Mouse (Mus musculus) layer of hippocampus, adult 2 months (tissue): Measurements from ENCODE around the gene Kcnj15. TPM values are rescaled to one million over a fixed set of nuclear protein-coding genes. Genes with fewer than 3 reads are reported as not detected.

Experiments
- DNase-seq, 2 experiments: peaks; one replicate each; pipeline ENCODE4 v3.0.0; 2022; ENCODE audit warnings: low spot score in 2 of 2
- H3K27ac ChIP-seq: fragments of 200-600 bp; 2 replicates; pipeline ENCODE4 v1.8.1; 2022
- H3K4me3 ChIP-seq: fragments of 200-600 bp; 2 replicates; pipeline ENCODE4 v1.8.1; 2022; ENCODE audit warnings: mild to moderate bottlenecking
- CTCF ChIP-seq: fragments of 200-600 bp; conservative IDR thresholded peaks from 2 replicates; pipeline ENCODE4 v1.8.1; 2022; ENCODE audit warnings: antibody characterized with exemption, mild to moderate bottlenecking, moderate library complexity
- total RNA-seq, 2 experiments: library from RNA; stranded (reverse); gene quantifications; 2 replicates each; pipeline ENCODE4 v1.2.3; 2021

Gene Kcnj15
- total RNA-seq, 2 experiments from 2014 or later: 0.08 to 0.34 TPM

DNA sequence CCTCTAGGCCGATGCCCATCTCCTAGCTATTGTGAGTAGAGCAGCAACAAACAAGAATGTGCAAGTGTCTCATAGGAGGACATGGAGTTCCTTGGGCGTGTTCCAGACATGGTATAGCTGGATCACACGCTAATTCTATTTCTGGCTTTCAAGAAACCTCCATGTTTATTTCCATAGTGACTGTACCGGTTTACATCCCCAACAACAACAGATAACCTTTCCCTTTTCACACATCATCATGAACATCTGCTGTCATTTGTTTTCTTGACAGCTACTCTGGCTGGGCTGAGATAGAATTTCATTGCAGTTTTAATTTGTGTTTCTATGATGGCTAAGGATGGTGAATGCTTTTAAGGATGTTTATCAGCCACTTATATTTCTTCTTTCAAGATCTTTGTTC, 25.6 kb upstream of the Kcnj15 start:
- no peak overlapping the region for H3K4me3 ChIP-seq
- no peak for DNase-seq
- no peak overlapping the region for H3K27ac ChIP-seq
- TF ChIP-seq CTCF: no peak

GRCm38 (mm10) chr16:95234891-95235548, 22.3 kb upstream of the Kcnj15 start:
- TF ChIP-seq CTCF: no peak
- Histone ChIP-seq H3K4me3 (no peak overlapping the region), H3K27ac (no peak overlapping the region)
- no peak for DNase-seq

DNA sequence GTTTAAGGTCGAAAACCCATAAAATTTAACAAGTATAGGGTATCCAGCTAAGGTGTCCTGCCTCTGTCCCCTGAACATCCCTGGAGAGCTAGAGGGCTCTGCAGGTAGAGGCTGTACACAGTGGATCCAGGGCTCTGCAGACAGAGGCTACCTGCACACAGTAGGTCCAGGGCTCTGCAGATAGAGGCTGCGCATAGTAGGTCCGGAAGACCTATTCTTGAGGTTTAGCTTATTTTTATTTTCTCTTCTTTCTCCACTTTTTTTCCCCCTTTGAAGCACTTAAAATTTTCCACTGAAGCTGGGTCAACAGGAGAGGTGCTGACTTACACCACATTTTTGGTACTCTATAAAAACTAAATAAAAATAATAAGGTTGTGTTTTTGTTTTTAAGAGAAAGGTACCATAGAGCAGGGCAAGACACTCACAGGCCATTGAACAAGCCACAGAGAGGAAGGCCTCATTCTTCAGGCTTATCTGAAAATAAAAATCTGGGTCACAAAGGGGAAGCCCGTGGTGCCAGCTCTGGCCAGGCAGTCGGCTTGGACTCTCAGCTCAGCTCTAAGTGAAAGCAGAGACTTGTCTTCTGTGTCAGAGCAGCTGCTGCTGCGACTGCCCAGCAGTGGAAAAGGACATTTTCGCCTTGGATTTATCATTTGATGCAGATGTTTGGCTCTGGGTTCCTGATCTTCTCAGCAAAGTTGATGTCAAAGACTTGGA, 18.0 kb upstream of the Kcnj15 start:
- no peak for TF ChIP-seq CTCF
- no peak for DNase-seq
- Histone ChIP-seq H3K27ac (no peak overlapping the region), H3K4me3 (no peak overlapping the region)

DNA sequence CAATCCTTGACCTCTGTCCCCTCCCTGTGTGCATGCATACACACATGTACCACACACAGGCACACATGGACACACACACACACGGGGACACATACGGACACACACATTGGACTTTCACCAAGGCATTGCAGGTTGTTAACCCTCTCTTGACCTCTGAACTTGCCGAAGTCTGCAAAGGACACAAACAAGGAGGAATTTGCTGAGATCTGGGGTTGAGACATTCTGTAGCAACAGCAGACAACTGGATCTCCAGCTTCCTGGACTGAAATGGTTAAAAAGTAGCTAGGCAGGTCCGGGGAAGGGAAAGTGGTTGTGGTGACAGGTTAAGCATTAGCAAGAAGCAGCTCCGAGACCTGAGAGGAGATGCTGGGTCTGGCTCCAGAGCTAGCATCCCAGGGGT, 16.7 kb upstream of the Kcnj15 start:
- no peak for DNase-seq
- no peak overlapping the region for H3K27ac ChIP-seq
- H3K4me3 ChIP-seq: no peak overlapping the region
- no peak for TF ChIP-seq CTCF

- Histone ChIP-seq H3K27ac (no peak overlapping the region), H3K4me3 (no peak overlapping the region)
- peak; percentile 25 to 53 for DNase-seq
- no peak for TF ChIP-seq CTCF
Measured at GRCm38 (mm10) chr16:95241581-95241980, 15.8 kb upstream of the Kcnj15 start.

DNA sequence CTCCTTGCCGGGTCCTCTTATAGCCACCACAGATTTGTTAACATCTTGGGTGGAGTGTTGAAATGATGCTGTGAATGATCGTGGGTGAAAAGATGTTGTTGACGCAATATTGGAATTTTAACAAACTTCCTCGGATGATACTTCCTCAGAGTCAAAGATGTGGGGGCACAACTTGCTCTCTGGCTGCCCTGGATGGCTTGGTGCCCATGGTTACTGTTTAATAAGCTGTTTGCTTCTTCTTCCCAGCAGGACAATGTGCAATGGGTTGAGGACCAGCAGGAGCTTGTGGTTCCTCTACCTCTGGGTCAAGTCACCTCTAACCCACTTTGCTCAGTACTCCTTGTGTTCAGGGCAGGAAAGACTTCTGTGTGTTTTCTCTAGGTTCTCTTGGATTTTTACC, 15.2 kb upstream of the Kcnj15 start:
- DNase-seq: no peak

GRCm38 (mm10) chr16:95243401-95243800, 14.0 kb upstream of the Kcnj15 start:
- no peak overlapping the region for H3K4me3 ChIP-seq
- DNase-seq: no peak
- H3K27ac ChIP-seq: no peak overlapping the region
- no peak for TF ChIP-seq CTCF

More for the DNA sequence above, 15.2 kb upstream of the Kcnj15 start:
- H3K4me3 ChIP-seq: no peak overlapping the region
- TF ChIP-seq CTCF: no peak
- H3K27ac ChIP-seq: no peak overlapping the region

DNA sequence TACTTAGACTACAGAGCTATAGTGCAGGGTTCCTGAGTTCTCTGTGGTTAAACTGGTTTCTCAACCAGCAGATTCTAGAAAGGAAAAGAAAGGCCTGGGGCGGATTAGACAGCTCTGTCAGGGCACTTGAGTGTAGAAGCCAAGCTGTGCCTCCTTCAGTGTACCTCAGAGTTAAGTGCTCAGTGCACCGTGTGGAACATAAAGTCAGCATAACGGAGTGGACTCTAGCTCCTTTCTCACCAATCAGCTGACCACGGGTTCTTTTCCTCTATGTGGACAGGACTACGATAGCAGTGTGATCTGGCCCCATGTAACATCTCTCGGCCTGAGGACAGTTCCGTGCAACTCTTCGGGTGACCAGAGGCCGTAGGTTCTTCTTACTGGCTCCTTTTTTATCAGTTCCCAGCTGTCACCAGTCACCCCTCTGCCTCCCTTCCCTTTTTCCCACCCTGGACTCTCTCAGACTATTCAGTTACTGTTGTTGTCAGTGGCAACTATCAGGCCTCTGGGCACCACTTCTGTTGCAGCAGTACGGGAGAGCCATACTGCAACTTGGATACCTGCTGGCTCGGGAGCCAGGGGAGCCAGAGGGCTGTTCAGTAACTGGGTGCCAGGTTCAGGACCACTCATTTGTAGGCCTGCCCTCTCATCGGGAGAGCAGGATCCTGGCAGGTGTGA, 12.6 kb upstream of the Kcnj15 start:
- no peak overlapping the region for H3K4me3 ChIP-seq
- no peak for DNase-seq
- no peak overlapping the region for H3K27ac ChIP-seq
- TF ChIP-seq CTCF: no peak

- no peak for DNase-seq
- TF ChIP-seq CTCF: peak; percentile 17; the same call in 1 of the 2 replicates
Measured at GRCm38 (mm10) chr16:95245499-95245898, 11.9 kb upstream of the Kcnj15 start.

DNA sequence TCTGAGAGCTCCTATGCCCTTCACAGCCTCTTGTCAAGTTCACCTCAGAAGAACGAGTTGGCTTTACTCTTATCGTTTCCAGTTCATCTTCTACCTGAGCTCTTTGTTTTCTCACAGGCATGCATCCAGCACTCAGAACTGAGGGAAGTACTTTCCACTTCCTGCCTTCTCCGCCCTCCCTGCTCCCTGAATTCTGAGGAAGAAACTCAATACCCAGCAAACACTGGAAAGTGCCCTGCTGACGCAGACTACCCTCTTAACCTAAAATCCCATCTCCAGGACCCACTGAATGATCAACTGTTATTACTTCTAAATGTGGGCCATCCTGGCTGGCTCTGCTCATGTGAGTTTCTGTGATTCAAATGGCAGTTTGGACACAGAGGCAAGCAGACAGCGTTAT, 8.7 kb upstream of the Kcnj15 start:
- no peak overlapping the region for H3K27ac ChIP-seq
- DNase-seq: no peak
- no peak for TF ChIP-seq CTCF
- H3K4me3 ChIP-seq: no peak overlapping the region

More at GRCm38 (mm10) chr16:95245499-95245898, 11.9 kb upstream of the Kcnj15 start:
- Histone ChIP-seq H3K27ac (no peak overlapping the region), H3K4me3 (no peak overlapping the region)

DNA sequence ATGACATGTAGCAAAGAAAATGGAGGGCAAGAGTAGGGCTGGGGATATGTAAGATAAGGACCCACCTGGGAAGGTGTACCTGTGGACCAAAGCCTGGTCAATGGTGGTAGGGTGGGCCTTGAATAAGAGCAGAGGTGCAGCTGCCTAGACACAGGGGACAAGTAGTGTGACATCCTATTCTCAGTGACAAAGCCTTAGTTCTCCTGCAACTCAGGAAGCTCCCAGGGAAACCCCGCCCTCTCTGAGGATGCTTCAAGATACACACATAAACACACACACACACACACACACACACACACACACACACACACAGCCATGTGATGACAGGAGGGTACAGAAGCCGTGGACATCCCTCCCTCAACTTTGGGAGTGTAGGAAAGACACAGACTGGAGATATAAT, 710 bp upstream of the Kcnj15 start:
- no peak for DNase-seq
- TF ChIP-seq CTCF: no peak

GRCm38 (mm10) chr16:95258100-95258499, 742 bp downstream of the Kcnj15 start:
- TF ChIP-seq CTCF: no peak
- Histone ChIP-seq H3K27ac (no peak overlapping the region), H3K4me3 (no peak overlapping the region)
- no peak for DNase-seq

More for the DNA sequence above, 710 bp upstream of the Kcnj15 start:
- no peak overlapping the region for H3K27ac ChIP-seq
- no peak overlapping the region for H3K4me3 ChIP-seq

GRCm38 (mm10) chr16:95259505-95259904, 2.1 kb downstream of the Kcnj15 start:
- Histone ChIP-seq H3K4me3 (no peak overlapping the region), H3K27ac (no peak overlapping the region)
- TF ChIP-seq CTCF: no peak
- DNase-seq: no peak
